Mouse (Mus musculus) myocyte (in vitro differentiated cells): ENCODE measurements around the gene Dpy19l1. TPM values are rescaled to one million over a fixed set of nuclear protein-coding genes. Genes with fewer than 3 reads are reported as not detected.

ENCODE experiments used
- H3K27me3 ChIP-seq: one replicate; pipeline ENCODE4 v1.6.1; 2011; ENCODE audit not compliant: control insufficient read depth, insufficient read depth, insufficient read length
- H3K36me3 ChIP-seq: one replicate; pipeline ENCODE4 v1.6.1; 2011; ENCODE audit not compliant: control insufficient read depth, insufficient read depth
- H3K4me2 ChIP-seq: one replicate; pipeline ENCODE4 v1.6.1; 2011; ENCODE audit warnings: low read depth, control low read depth
- H3K4me3 ChIP-seq: one replicate; pipeline ENCODE4 v1.5.1; 2011; ENCODE audit warnings: mild to moderate bottlenecking, control low read depth, moderate library complexity
- H3K79me2 ChIP-seq: one replicate; pipeline ENCODE4 v1.6.1; 2011; ENCODE audit not compliant: control insufficient read depth, insufficient read depth
- H3ac ChIP-seq: one replicate; pipeline ENCODE4 v1.6.1; 2011; ENCODE audit not compliant: control insufficient read depth, insufficient read length
- CEBPB ChIP-seq: IDR thresholded peaks from 2 replicates; pipeline ENCODE4 v1.6.1; 2011; ENCODE audit warnings: mild to moderate bottlenecking, moderate library complexity; ENCODE audit not compliant: poor library complexity, insufficient read depth, severe bottlenecking
- E2F4 ChIP-seq: IDR thresholded peaks from one replicate; pipeline ENCODE4 v1.6.1; 2011; ENCODE audit warnings: mild to moderate bottlenecking, control low read depth, moderate library complexity; ENCODE audit not compliant: insufficient read depth
- MAX ChIP-seq: IDR thresholded peaks from one replicate; pipeline ENCODE4 v1.6.1; 2011; ENCODE audit warnings: low read depth, mild to moderate bottlenecking, control low read depth
- MYOD1 ChIP-seq, 3 experiments: IDR thresholded peaks; one replicate each; pipeline ENCODE4 v1.6.1; 2011; ENCODE audit warnings: control low read depth in 2 of 3, low read depth in 2 of 3, mild to moderate bottlenecking in 2 of 3, moderate library complexity in 1 of 3; ENCODE audit not compliant: insufficient read length in 2 of 3, control insufficient read depth in 1 of 3
- MYOG ChIP-seq, 3 experiments: IDR thresholded peaks; one replicate each; pipeline ENCODE4 v1.6.1; 2011; ENCODE audit warnings: control low read depth in 2 of 3, low read depth in 2 of 3, mild to moderate bottlenecking in 2 of 3; ENCODE audit not compliant: insufficient read length in 2 of 3, control insufficient read depth in 1 of 3, insufficient read depth in 1 of 3
- POLR2A ChIP-seq: IDR thresholded peaks from one replicate; pipeline ENCODE4 v1.6.1; 2011; ENCODE audit warnings: low read depth, mild to moderate bottlenecking, control low read depth, moderate library complexity; ENCODE audit not compliant: insufficient read length
- POLR2AphosphoS2 ChIP-seq: IDR thresholded peaks from one replicate; pipeline ENCODE4 v1.6.1; 2011; ENCODE audit warnings: low read depth, control low read depth; ENCODE audit not compliant: insufficient read length
- REST ChIP-seq: IDR thresholded peaks from one replicate; pipeline ENCODE4 v1.6.1; 2011; ENCODE audit warnings: mild to moderate bottlenecking, control low read depth, moderate library complexity; ENCODE audit not compliant: insufficient read depth, insufficient read length
- SRF ChIP-seq: IDR thresholded peaks from one replicate; pipeline ENCODE4 v1.6.1; 2011; ENCODE audit warnings: low read depth; ENCODE audit not compliant: control insufficient read depth, insufficient read length
- TCF12 ChIP-seq: IDR thresholded peaks from one replicate; pipeline ENCODE4 v1.6.1; 2011; ENCODE audit warnings: mild to moderate bottlenecking, control low read depth; ENCODE audit not compliant: poor library complexity, insufficient read depth, severe bottlenecking
- TCF3 ChIP-seq: IDR thresholded peaks from one replicate; pipeline ENCODE4 v1.6.1; 2011; ENCODE audit warnings: low read depth, control low read depth; ENCODE audit not compliant: insufficient read length
- USF1 ChIP-seq: IDR thresholded peaks from one replicate; pipeline ENCODE4 v1.6.1; 2011; ENCODE audit warnings: low read depth, mild to moderate bottlenecking, control low read depth, moderate library complexity
- polyA plus RNA-seq: library from polyadenylated mRNA; unstranded; fragments of >200 nt; fragmentation: generic; extraction: Trizol; gene quantifications from one replicate; pipeline ENCODE4 v1.2.1, GENCODE M21; 2012; ENCODE audit warnings: missing spikeins

Dpy19l1 gene
- polyA plus RNA-seq, 1 experiment = 17.3 TPM

GRCm38 (mm10) chr9:24410439-24410838, 92.5 kb downstream of the Dpy19l1 start:
- no peak overlapping the region for H3K4me3 ChIP-seq
- TF ChIP-seq CEBPB = no peak
- TF ChIP-seq SRF = no peak
- no peak for TF ChIP-seq MYOD1 (IDR thresholded peaks at IDR 0.05; ENCODE audit: control insufficient read depth in 1 of 3, insufficient read length in 2 of 3, low read depth in 2 of 3)
- no peak for TF ChIP-seq REST
- no peak for TF ChIP-seq MYOG (IDR thresholded peaks at IDR 0.05; ENCODE audit: control insufficient read depth in 1 of 3, insufficient read depth in 1 of 3, insufficient read length in 2 of 3, low read depth in 2 of 3)
- no peak for TF ChIP-seq POLR2A
- no peak for TF ChIP-seq E2F4
- no peak for TF ChIP-seq TCF12
- no peak for TF ChIP-seq TCF3
- no peak for TF ChIP-seq USF1
- no peak for TF ChIP-seq MAX
- TF ChIP-seq POLR2AphosphoS2 = no peak
- H3ac ChIP-seq = no peak overlapping the region

GRCm38 (mm10) chr9:24407992-24408391, 94.9 kb downstream of the Dpy19l1 start:
- no peak overlapping the region for H3K4me3 ChIP-seq

More at GRCm38 (mm10) chr9:24410439-24410838, 92.5 kb downstream of the Dpy19l1 start:
- no peaks in the 10 kb centered on the region for H3K27me3 ChIP-seq
- peaks cover 4% of the 10 kb centered on the region for H3K36me3 ChIP-seq
- no peaks in the 10 kb centered on the region for H3K79me2 ChIP-seq
- no peak overlapping the region for H3K4me2 ChIP-seq

GRCm38 (mm10) chr9:24394146-24394545, 108.8 kb downstream of the Dpy19l1 start:
- Histone ChIP-seq H3K27me3 (no peaks in the 10 kb centered on the region), H3K79me2 (no peaks in the 10 kb centered on the region), H3K36me3 (no peaks in the 10 kb centered on the region), H3K4me3 (no peak overlapping the region), H3ac (no peak overlapping the region), H3K4me2 (no peak overlapping the region)
- TF ChIP-seq MYOG (IDR thresholded peaks at IDR 0.05; ENCODE audit: control insufficient read depth in 1 of 3, insufficient read depth in 1 of 3, insufficient read length in 2 of 3, low read depth in 2 of 3) (no peak), CEBPB (no peak), POLR2A (no peak), POLR2AphosphoS2 (no peak), USF1 (no peak), REST (no peak), SRF (no peak), E2F4 (no peak), TCF3 (no peak), TCF12 (no peak), MYOD1 (IDR thresholded peaks at IDR 0.05; ENCODE audit: control insufficient read depth in 1 of 3, insufficient read length in 2 of 3, low read depth in 2 of 3) (no peak), MAX (no peak)

More at GRCm38 (mm10) chr9:24407992-24408391, 94.9 kb downstream of the Dpy19l1 start:
- Histone ChIP-seq H3ac (no peak overlapping the region), H3K27me3 (no peaks in the 10 kb centered on the region), H3K4me2 (no peak overlapping the region), H3K36me3 (peaks cover 4% of the 10 kb centered on the region), H3K79me2 (no peaks in the 10 kb centered on the region)
- no peak for TF ChIP-seq MYOG (IDR thresholded peaks at IDR 0.05; ENCODE audit: control insufficient read depth in 1 of 3, insufficient read depth in 1 of 3, insufficient read length in 2 of 3, low read depth in 2 of 3)
- no peak for TF ChIP-seq E2F4
- TF ChIP-seq REST = no peak
- no peak for TF ChIP-seq TCF12
- TF ChIP-seq CEBPB = no peak
- no peak for TF ChIP-seq POLR2A
- TF ChIP-seq SRF = no peak
- TF ChIP-seq USF1 = no peak
- no peak for TF ChIP-seq TCF3
- no peak for TF ChIP-seq MAX
- TF ChIP-seq MYOD1 (IDR thresholded peaks at IDR 0.05; ENCODE audit: control insufficient read depth in 1 of 3, insufficient read length in 2 of 3, low read depth in 2 of 3) = no peak

DNA sequence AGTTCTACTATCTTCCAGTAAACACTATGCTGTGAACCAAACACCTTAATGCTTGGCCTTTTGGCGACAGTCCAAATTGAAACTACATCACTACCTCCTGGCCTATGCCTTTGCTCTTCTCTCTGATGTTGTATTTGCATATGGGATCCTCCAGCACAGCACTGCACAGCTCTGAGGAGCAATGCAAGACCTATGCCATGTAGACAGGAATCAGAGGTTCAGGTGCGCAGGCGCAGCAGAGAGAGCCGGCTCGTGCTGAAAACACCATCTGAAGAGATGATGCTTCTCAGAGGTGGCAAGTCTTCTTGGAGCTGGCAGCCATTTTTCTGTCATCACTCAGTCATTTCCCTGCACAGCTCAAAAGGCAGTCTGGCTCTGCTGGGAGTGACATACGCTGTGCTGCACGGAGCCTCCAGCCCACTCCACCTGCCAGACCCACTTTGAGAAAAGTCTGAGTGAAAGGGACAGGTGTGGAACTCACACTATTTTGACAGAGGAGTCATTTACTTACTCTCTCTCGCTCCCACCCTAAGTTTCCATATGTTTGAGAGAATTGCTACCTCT, 112.1 kb downstream of the Dpy19l1 start:
- no peaks in the 10 kb centered on the region for H3K79me2 ChIP-seq
- H3K27me3 ChIP-seq = no peaks in the 10 kb centered on the region
- TF ChIP-seq POLR2AphosphoS2 = no peak
- TF ChIP-seq MYOG (IDR thresholded peaks at IDR 0.05; ENCODE audit: control insufficient read depth in 1 of 3, insufficient read depth in 1 of 3, insufficient read length in 2 of 3, low read depth in 2 of 3) = no peak
- peak in 1 of 3 experiments; percentile 8 for TF ChIP-seq MYOD1 (IDR thresholded peaks at IDR 0.05; ENCODE audit: control insufficient read depth in 1 of 3, insufficient read length in 2 of 3, low read depth in 2 of 3)
- H3K36me3 ChIP-seq = no peaks in the 10 kb centered on the region
- no peak overlapping the region for H3ac ChIP-seq
- H3K4me2 ChIP-seq = no peak overlapping the region
- H3K4me3 ChIP-seq = no peak overlapping the region

GRCm38 (mm10) chr9:24387230-24387629, 115.7 kb downstream of the Dpy19l1 start:
- no peak overlapping the region for H3K4me3 ChIP-seq

More at GRCm38 (mm10) chr9:24387230-24387629, 115.7 kb downstream of the Dpy19l1 start:
- H3ac ChIP-seq = no peak overlapping the region
- TF ChIP-seq CEBPB (no peak), POLR2AphosphoS2 (no peak), E2F4 (no peak), MAX (no peak), POLR2A (no peak), USF1 (no peak), REST (no peak), MYOD1 (IDR thresholded peaks at IDR 0.05; ENCODE audit: control insufficient read depth in 1 of 3, insufficient read length in 2 of 3, low read depth in 2 of 3) (no peak), SRF (no peak), TCF3 (no peak), MYOG (IDR thresholded peaks at IDR 0.05; ENCODE audit: control insufficient read depth in 1 of 3, insufficient read depth in 1 of 3, insufficient read length in 2 of 3, low read depth in 2 of 3) (no peak), TCF12 (no peak)
- H3K36me3 ChIP-seq = no peaks in the 10 kb centered on the region
- no peaks in the 10 kb centered on the region for H3K79me2 ChIP-seq
- H3K27me3 ChIP-seq = no peaks in the 10 kb centered on the region
- no peak overlapping the region for H3K4me2 ChIP-seq
